In the genomic region with DNA sequence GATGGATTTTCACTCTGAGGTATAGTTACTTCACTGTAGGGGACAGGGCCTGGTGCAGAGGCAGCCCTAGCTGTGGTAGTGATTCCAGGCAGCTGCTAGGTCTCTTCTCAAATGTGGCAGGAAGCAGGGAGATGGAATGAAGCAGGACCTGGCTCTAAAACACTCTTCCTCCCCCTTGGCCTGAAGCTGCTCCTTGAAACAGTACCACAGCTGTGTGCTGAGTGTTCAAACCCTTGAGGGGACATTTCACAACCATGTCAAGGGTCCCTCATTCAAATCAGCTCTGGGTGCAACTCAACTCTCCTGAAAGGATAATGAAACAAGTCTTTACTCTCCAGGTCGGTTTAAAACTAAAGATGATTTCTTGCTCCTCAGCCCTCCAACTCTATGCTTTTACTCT, we compare ENCODE assay signal across 23 mouse cellular contexts.
A peak's percentile ranks its signal among the peaks of the same experiment; 100 is the strongest.
DNase-seq lines count a peak whose midpoint lies in the region; ATAC-seq and TF ChIP-seq lines count a peak whose summit lies in the region.
"Had no signal": no experiment of that assay in that cellular context is flagged by ENCODE, and none has a peak within 500 bp of the region (broad histone marks: within the 10 kb centered on the region; RNA-seq: fewer than 3 reads in every experiment).

No protein-coding gene starts in this region.

- H3K36me3 ChIP-seq in forebrain, embryonic 11.5 days (ENCODE audit: control insufficient read depth, insufficient read depth, low read length), result no peaks in the 10 kb centered on the region
- no peaks in the 10 kb centered on the region for H3K36me3 ChIP-seq in forebrain, embryonic 13.5 days (ENCODE audit: poor library complexity, severe bottlenecking)
- H3K36me3 ChIP-seq in kidney, adult 2 months (ENCODE audit: control insufficient read depth, insufficient read depth, low read length), result no peaks in the 10 kb centered on the region
- no peaks in the 10 kb centered on the region for H3K36me3 ChIP-seq in lung, embryonic 14.5 days (ENCODE audit: insufficient read depth)
- H3K36me3 ChIP-seq in lung, postnatal 0 days (ENCODE audit: insufficient read depth, low read length), result no peaks in the 10 kb centered on the region
- H3K36me3 ChIP-seq: forebrain, embryonic 10.5 days; forebrain, embryonic 15.5 days; hindbrain, embryonic 15.5 days had no signal

- no peak overlapping the region for H3K27ac ChIP-seq in forebrain, embryonic 11.5 days (ENCODE audit: low read depth, low read length)
- no peak overlapping the region for H3K27ac ChIP-seq in forebrain, embryonic 13.5 days
- H3K27ac ChIP-seq in kidney, adult 2 months (ENCODE audit: insufficient read depth, low read depth, low read length), result peak overlapping the region; percentile 70; the same call in 1 of the 2 replicates
- H3K27ac ChIP-seq in lung, embryonic 14.5 days (ENCODE audit: low read depth), result no peak overlapping the region
- no peak overlapping the region for H3K27ac ChIP-seq in lung, postnatal 0 days (ENCODE audit: low read length)
- H3K27ac ChIP-seq: forebrain, embryonic 10.5 days; forebrain, embryonic 15.5 days; hindbrain, embryonic 15.5 days had no signal

- no peaks in the 10 kb centered on the region; the same call in 1 of the 2 replicates for H3K4me1 ChIP-seq in forebrain, embryonic 11.5 days (replicated peaks; ENCODE audit: control insufficient read depth, insufficient read depth, low read length)
- H3K4me1 ChIP-seq in forebrain, embryonic 13.5 days, result peaks cover 13% of the 10 kb centered on the region
- H3K4me1 ChIP-seq in kidney, adult 2 months (ENCODE audit: control insufficient read depth, insufficient read depth, low read length), result peaks cover 9% of the 10 kb centered on the region; the same call in 1 of the 2 replicates
- no peaks in the 10 kb centered on the region for H3K4me1 ChIP-seq in lung, embryonic 14.5 days (ENCODE audit: insufficient read depth)
- no peaks in the 10 kb centered on the region for H3K4me1 ChIP-seq in lung, postnatal 0 days (ENCODE audit: insufficient read depth, low read depth, low read length)
- H3K4me1 ChIP-seq: hindbrain, embryonic 15.5 days had no signal

- TF ChIP-seq POLR2A in kidney, adult 2 months (IDR thresholded peaks at IDR 0.05; ENCODE audit: low read depth, low read length), result no peak

- H3K4me2 ChIP-seq in forebrain, embryonic 11.5 days (ENCODE audit: low read depth, low read length, severe bottlenecking), result no peak overlapping the region
- no peak overlapping the region for H3K4me2 ChIP-seq in forebrain, embryonic 13.5 days
- no peak overlapping the region for H3K4me2 ChIP-seq in lung, embryonic 14.5 days
- H3K4me2 ChIP-seq in lung, postnatal 0 days (replicated peaks; ENCODE audit: low read depth, low read length), result no peak overlapping the region
- H3K4me2 ChIP-seq: forebrain, embryonic 15.5 days; heart, embryonic 11.5 days; hindbrain, embryonic 15.5 days had no signal

- no peaks in the 10 kb centered on the region for H3K27me3 ChIP-seq in forebrain, embryonic 11.5 days (ENCODE audit: control insufficient read depth, insufficient read depth, low read length)
- no peaks in the 10 kb centered on the region for H3K27me3 ChIP-seq in forebrain, embryonic 13.5 days
- H3K27me3 ChIP-seq in kidney, adult 2 months (replicated peaks; ENCODE audit: control insufficient read depth, insufficient read depth, low read length), result no peaks in the 10 kb centered on the region
- no peaks in the 10 kb centered on the region for H3K27me3 ChIP-seq in lung, embryonic 14.5 days (ENCODE audit: insufficient read depth, low read length)
- H3K27me3 ChIP-seq in lung, postnatal 0 days (replicated peaks; ENCODE audit: insufficient read depth, low read length), result 0 out of 2 replicates have a peak, but pooled peaks cover 3% of the 10 kb centered on the region
- H3K27me3 ChIP-seq: forebrain, embryonic 15.5 days; hindbrain, embryonic 15.5 days had no signal

- H3K9me3 ChIP-seq in forebrain, embryonic 11.5 days (ENCODE audit: control insufficient read depth, low read length), result no peaks in the 10 kb centered on the region
- H3K9me3 ChIP-seq in forebrain, embryonic 13.5 days (replicated peaks), result no peaks in the 10 kb centered on the region
- H3K9me3 ChIP-seq in lung, embryonic 14.5 days (ENCODE audit: low read depth, low read length), result no peaks in the 10 kb centered on the region
- no peaks in the 10 kb centered on the region for H3K9me3 ChIP-seq in lung, postnatal 0 days (ENCODE audit: low read length)
- H3K9me3 ChIP-seq: forebrain, embryonic 10.5 days; forebrain, embryonic 15.5 days; hindbrain, embryonic 15.5 days had no signal

- ATAC-seq in forebrain, embryonic 11.5 days (replicated peaks; ENCODE audit: low FRiP score), result no peak
- no peak for ATAC-seq in forebrain, embryonic 13.5 days
- no peak for ATAC-seq in lung, embryonic 14.5 days (ENCODE audit: insufficient read depth)
- peak; percentile 73 for ATAC-seq in lung, postnatal 0 days
- ATAC-seq: activated CD4-positive, CD25-positive, alpha-beta regulatory T cell, adult 4 months; forebrain, embryonic 15.5 days had no signal

- no peak overlapping the region for H3K9ac ChIP-seq in forebrain, embryonic 11.5 days (ENCODE audit: low read length)
- H3K9ac ChIP-seq in forebrain, embryonic 13.5 days, result no peak overlapping the region
- no peak overlapping the region for H3K9ac ChIP-seq in lung, embryonic 14.5 days
- H3K9ac ChIP-seq in lung, postnatal 0 days (replicated peaks; ENCODE audit: low read depth), result no peak overlapping the region
- H3K9ac ChIP-seq: forebrain, embryonic 15.5 days; hindbrain, embryonic 15.5 days had no signal

- no peak overlapping the region for H3K4me3 ChIP-seq in forebrain, embryonic 11.5 days (ENCODE audit: low read depth, low read length)
- no peak overlapping the region for H3K4me3 ChIP-seq in forebrain, embryonic 13.5 days
- H3K4me3 ChIP-seq in kidney, adult 2 months (ENCODE audit: insufficient read depth, low read depth, low read length), result no peak overlapping the region
- H3K4me3 ChIP-seq in lung, embryonic 14.5 days (ENCODE audit: low read depth, low read length), result no peak overlapping the region
- no peak overlapping the region for H3K4me3 ChIP-seq in lung, postnatal 0 days (ENCODE audit: low read depth, low read length)
- H3K4me3 ChIP-seq: forebrain, embryonic 10.5 days; forebrain, embryonic 15.5 days; hindbrain, embryonic 15.5 days had no signal

- WGBS in forebrain, embryonic 11.5 days, result 74% methylated on average over 1 of the region's 1 CpGs
- WGBS in forebrain, embryonic 13.5 days, result 88% methylated on average over 1 of the region's 1 CpGs
- WGBS in kidney, adult 2 months, result 94% methylated on average over 1 of the region's 1 CpGs
- 69% methylated on average over 1 of the region's 1 CpGs for WGBS in lung, embryonic 14.5 days
- 46% methylated on average over 1 of the region's 1 CpGs for WGBS in lung, postnatal 0 days

- TF ChIP-seq EP300 in lung, postnatal 0 days (IDR thresholded peaks at IDR 0.05), result no peak

- peak; percentile 46 for DNase-seq in forebrain, embryonic 11.5 days (ENCODE audit: low spot score)
- DNase-seq in kidney, adult 2 months, result no peak
- DNase-seq in kidney, adult 18-20 months, result no peak
- DNase-seq in lung, embryonic 14.5 days, result peak; percentile 7
- DNase-seq in lung, postnatal 25 days (ENCODE audit: low spot score), result no peak
- peak; percentile 68 for DNase-seq in lung, postnatal 0 days (ENCODE audit: low spot score)
- DNase-seq in lung, postnatal 14 days, result no peak
- DNase-seq: adrenal gland, adult 8-10 months; adrenal gland, postnatal 25 days; cerebellum, adult 11-12 months; cerebellum, adult 8-10 months; cerebellum, postnatal 10 days; cerebellum, postnatal 36 days; embryo, embryonic 11 days; gastrocnemius, postnatal 10 days; gastrocnemius, postnatal 36 days; heart, postnatal 36 days had no signal

- no peak for TF ChIP-seq CTCF in kidney, adult 2 months (conservative IDR thresholded peaks at IDR 0.05; ENCODE audit: insufficient read depth, insufficient read length, low read depth, low read length)
- no peak for TF ChIP-seq CTCF in lung, embryonic 14.5 days (IDR thresholded peaks at IDR 0.05; ENCODE audit: low read depth)
- no peak for TF ChIP-seq CTCF in lung, postnatal 0 days (IDR thresholded peaks at IDR 0.05)

Comparison
In these comparisons a context has a peak if more than half of its experiments do, and no peak if none do; other contexts are left out.
1. DNase-seq: peak in forebrain, embryonic 11.5 days (single experiment), lung, embryonic 14.5 days (single experiment) and lung, postnatal 0 days (single experiment); none in kidney, adult 2 months (single experiment), kidney, adult 18-20 months (single experiment), lung, postnatal 25 days (single experiment) and lung, postnatal 14 days (single experiment).